Mouse (Mus musculus): ENCODE results near the gene Gpr68. TPM values are rescaled to one million over a fixed set of nuclear protein-coding genes. Genes with fewer than 3 reads are reported as not detected.

Gpr68 gene
- total RNA-seq, 2 experiments from 2014 or later = 0.09 to 0.63 TPM

- DNase-seq = no peak
Measured at GRCm38 (mm10) chr12:100831021-100831420, 77.0 kb downstream of the Gpr68 start.

Other genes starting within 250 kb of the Gpr68 start
- gene Rps6ka5, start 181.2 kb downstream of the Gpr68 start, total RNA-seq (2021) = 10 to 100 TPM; 10.4 to 11.5 TPM
- 1 to 10 TPM; 3.9 to 5.0 TPM for gene Dglucy, start 129.1 kb downstream of the Gpr68 start, total RNA-seq (2021)
- gene Ccdc88c, start 120.9 kb upstream of the Gpr68 start, total RNA-seq (2021) = 10 to 100 TPM; 49.5 to 57.8 TPM
- gene Ppp4r3a, start 175.5 kb upstream of the Gpr68 start, total RNA-seq (2021) = 10 to 100 TPM; 22.7 to 32.2 TPM

Data from gastrocnemius, postnatal 10 days (tissue).